Mouse (Mus musculus) small intestine, adult 10 weeks (tissue): ENCODE measurements around the gene Phf23. TPM values are rescaled to one million over a fixed set of nuclear protein-coding genes. Genes with fewer than 3 reads are reported as not detected.

Experiments
- polyA plus RNA-seq: library from polyadenylated mRNA; stranded (reverse); fragments of 350-450 nt; fragmentation: Illumina TruSeq; extraction: RNeasy Lipid Tissue Mini Kit (QIAGEN cat#74804); gene quantifications from one replicate; pipeline ENCODE4 v1.2.3, GENCODE M21; 2014; ENCODE audit warnings: low replicate concordance

Phf23 gene
- polyA plus RNA-seq: 14.8 TPM

DNA sequence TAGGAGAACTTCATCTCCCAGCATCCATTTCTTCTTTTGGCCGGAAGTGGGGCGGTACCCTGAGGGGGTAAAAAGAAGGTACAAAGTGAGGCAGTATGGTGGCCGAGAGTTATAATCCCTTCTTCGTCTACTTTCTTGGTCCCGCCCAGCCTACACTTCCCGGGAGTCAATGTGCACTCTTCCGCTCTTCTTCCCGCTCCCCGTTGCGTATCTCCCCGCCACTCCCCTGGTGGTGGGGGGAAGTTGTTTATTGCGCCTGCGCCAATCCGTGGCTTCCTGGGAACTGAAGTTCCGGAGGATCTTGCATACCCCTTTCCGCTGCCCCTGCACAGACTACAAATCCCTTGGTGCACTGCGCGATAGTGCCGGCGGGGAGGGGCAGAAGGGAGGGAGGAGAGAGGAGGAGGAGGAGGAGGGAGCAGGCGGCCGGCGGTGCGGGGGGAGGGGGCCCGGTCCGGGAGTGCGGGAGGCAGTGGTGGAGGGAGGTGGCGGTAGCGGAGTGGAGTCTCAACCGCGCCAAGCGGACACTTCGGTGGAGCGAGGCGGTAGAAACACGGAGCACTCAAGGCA is at the start of gene Phf23:
Gene Phf23 (plus strand): TSS at position 387 of the 570 bp plus-strand sequence.

DNA sequence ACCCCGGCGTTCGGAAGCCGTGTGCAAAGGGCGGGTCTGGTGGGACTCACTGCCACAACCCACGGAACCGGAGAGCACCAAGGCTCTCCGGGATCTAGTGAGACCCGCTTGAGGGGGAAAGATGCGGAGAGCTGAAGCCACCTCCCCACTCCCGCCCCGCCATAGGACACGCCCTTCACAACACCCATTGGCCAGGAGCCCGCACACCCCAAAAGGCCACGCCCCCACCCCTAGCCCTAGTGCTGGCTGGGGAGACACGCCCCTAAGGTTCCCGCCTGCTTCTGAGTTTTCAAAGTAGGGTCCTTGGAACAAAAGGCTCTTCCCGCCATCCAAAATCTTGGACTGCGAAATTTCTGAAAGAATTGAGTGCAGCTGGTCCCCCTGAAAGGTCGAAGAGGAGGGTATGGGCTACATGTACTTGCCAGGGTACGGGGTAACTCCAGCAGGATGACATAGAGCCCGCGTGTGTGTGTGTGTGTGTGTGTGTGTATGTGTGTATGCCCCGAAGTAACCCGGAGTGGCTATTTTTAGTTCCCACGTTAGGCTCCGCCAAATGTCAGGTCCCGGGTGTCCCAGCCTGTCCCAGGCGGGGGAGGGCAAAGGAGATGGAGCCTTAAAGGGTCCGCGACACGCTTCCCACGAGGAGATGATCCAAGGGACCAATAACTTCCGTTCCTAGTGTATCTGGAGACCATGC is 47.4 kb upstream of the Phf23 start, which contains the start of gene Slc2a4:
Gene Slc2a4 (minus strand): TSS at position 123 of the 697 bp plus-strand sequence.

DNA sequence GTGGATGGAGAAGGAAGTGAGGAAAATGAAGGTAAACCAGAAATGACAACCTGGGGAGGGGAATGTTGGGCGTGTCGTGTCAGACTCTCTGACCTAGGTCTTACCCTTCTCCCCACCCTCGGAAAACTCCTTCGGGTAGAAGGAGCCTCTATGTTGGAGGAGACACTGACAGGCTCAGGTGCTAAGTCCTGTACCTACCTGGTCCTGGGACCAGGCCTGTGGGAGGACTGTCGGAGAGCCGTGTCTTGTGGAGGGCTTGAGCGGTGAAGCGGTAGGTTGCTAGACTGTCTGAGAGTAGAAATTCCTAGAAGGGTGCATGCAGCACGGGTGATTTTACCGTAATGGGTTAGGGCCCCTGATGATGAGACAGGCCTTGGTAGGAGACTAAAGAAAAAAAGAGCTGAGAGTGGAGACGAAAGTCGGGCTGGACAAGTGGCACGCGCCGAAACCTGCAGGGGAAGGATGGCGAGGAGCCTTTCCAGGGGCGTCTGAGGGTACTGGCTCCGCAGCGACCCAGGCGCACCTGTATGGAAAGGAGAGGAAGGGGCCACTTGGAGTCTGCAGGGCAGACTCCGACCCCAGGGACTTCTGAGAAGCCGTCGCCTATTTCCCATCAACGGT is 30.8 kb upstream of the Phf23 start, which contains the start of gene Cldn7:
Gene Cldn7 (plus strand): TSS at position 130 of the 621 bp plus-strand sequence.

DNA sequence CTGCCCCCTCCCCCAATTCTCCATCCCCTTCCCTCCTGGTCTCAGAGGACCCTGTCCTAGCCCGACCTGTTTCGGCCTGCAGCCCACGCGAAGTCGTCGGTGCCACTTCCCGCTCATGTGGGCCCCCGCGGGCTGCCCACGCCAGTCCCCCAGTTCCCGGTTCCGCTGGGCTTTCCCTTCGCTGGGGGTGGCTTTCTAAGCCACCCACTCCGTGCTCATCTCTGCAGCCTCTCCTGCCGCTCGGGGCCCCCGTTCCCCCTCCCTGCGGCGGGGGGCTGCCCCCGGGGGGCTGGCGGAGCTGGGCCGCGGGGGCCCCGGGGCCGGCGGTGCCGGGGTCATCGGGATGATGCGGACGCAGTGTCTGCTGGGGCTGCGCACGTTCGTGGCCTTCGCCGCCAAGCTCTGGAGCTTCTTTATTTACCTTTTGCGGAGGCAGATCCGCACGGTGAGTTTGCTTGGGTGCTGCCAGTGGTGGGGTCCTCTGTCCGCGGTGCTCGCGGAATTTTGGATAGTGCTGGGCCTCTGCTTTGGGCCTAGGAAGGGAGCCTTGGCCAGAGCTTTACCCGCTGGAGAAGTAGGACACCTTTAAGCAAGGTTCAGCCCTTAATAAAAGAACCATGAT is 14.3 kb upstream of the Phf23 start, which contains the start of gene Ctdnep1:
Gene Ctdnep1 (plus strand): TSS at position 16 of the 622 bp plus-strand sequence.

DNA sequence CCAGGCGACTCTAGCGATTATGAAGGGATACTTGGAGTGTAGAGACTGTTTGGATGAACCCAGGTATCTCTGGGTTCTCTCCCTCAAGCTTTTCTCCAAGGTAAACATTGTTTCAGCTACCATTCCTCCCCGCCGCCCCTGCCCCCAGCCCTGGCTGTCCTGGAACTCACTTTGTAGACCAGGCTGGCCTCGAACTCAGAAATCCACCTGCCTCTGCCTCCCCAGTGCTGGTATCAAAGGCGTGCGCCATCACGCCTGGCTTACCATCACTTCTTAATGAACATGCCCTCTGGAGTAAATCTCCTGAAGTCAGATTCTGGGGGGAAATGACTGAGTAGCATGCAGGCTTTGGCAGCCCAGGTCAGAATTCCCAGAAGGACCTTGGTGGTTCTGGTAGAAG is 13.4 kb upstream of the Phf23 start, which contains the start of gene Elp5:
Gene Elp5 (minus strand): TSS at position 293 of the 400 bp plus-strand sequence.

DNA sequence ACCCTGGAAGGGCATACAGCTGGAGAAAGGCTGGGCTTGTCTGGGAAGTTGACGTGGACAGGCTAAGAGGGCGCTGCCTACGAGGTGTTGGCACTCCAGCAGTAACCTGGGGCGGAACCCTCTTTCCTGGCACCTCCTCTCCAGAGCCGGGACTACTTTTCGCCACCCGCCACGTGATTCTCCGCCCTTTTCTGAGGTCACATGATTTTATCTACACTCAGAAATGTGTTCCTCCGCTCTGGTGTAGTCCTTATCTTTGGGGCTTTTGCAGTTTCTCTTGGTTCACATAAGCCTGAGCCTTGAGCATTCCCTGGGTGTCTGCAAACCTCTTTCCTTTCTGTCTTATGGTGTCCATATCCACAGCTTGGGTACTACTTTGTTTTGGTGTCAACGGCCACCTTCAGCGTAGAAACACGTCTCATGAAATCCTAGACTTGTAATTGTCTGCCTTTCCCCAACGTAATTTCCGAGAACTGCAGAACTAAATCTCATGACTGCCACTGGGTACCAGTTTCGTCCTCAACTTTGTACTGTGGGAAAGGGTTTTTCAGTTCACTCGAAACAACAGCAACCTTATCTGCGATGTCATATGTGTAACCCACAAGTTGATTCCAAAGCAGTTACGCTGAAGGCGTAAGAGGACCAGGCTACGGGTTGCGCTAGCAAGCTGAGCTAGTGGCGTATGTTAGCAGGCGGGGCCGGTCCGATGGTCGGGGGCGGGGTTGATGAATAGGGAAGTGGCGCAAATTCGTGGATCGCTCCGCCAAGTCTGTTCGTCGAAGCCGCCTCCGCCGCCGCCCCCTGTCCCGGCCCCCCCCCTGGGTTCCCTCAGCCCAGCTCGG is 4.5 kb upstream of the Phf23 start, which contains the start of gene Gabarap:
Gene Gabarap (plus strand): TSS at position 294 of the 842 bp plus-strand sequence.

DNA sequence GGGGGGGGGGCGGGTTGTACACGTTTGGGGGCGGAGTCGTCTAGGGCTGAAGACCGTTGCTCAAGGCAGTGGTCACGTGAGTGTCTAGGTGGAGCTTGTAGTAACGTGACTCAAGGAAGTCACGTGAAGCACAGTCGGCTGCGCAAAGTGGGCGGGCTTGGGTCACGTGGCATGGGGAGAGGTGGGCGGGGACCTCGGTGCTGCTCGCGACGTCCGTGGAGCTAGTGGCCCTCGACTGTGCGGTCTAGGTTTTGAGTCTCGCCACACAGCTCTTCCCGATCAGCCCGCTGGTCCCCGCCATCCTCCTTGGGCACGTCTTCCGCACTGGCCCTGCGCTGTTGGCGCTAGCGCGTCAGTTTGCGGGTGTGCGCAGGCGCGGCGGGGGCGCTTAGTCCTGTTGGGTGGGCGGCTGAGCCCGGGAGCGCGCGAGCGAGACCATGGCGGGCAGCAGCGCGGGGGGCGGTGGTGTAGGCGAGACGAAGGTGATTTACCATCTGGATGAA is 4.9 kb downstream of the Phf23 start, which contains the start of gene Dvl2:
Gene Dvl2 (plus strand): TSS at position 200 of the 503 bp plus-strand sequence.

DNA sequence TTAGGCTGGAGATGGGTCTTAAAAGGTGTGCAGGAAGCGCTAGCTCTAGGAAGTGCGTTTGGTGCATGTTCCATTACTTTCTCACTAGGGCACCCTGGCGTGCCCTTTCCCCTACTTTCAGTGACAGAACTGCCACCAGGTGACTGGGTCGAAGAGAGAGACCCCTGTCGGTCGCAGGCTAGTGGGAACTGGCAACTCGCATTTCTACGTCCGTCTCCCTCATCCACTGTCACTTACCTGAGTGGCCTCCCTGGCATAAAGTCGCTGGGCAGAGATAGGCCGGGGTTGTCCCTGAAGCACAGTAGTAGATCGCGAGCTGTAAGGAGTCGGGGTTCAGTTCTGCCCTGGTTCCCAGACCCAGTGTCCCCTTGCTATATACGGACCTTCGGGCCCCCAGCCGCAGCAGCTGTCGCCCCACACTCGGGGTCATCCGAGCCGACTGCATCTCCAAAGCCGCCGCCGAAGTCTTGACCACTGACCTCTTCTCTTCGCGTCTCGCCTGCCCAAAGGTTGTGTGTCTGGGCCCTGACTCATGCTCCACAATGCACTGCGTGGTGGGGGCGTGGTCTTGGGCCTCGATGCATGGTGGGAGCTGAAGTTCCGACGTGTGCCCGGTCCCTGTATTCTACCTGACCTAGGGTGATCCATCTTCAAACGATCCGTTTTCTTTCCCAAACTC is 19.4 kb downstream of the Phf23 start, which contains the start of gene Acadvl:
Gene Acadvl (minus strand): TSS at position 532 of the 679 bp plus-strand sequence.

DNA sequence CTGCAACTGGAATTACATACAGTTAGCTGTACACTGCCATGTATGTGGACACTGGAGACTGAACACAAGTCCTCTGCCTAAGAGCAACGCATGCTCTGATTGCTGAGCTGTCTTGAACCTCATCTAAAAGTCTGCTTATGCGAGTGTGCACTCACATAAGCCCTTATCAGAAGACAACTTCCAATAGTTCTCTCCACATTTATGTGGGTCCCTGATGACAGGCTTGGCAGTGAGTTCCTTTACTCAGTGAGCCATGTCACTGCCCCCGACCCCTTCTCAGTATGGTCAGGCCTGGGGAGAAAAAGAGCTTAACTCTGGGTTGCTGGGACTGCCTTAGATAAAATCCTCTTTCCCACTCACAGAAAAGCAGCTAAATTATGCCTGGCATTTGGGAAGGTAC is 21.1 kb downstream of the Phf23 start, which contains the start of gene Dlg4:
Gene Dlg4 (plus strand): TSS at position 274 of the 400 bp plus-strand sequence.

Other genes starting within 250 kb of the Phf23 start
- 15.6 TPM for gene Polr2a, start 237.1 kb upstream of the Phf23 start, polyA plus RNA-seq
- not detected for gene Slc35g3, start 233.8 kb upstream of the Phf23 start, polyA plus RNA-seq
- gene Zbtb4, start 229.9 kb upstream of the Phf23 start, polyA plus RNA-seq: 8.3 TPM
- gene Chrnb1, start 199.8 kb upstream of the Phf23 start, polyA plus RNA-seq: 4.4 TPM
- 4.6 TPM for gene Fgf11, start 193.9 kb upstream of the Phf23 start, polyA plus RNA-seq
- 10.2 TPM for gene Tmem102, start 190.2 kb upstream of the Phf23 start, polyA plus RNA-seq
- gene Gm39566, start 180.5 kb upstream of the Phf23 start, polyA plus RNA-seq: not detected
- not detected for gene Spem2, start 177.3 kb upstream of the Phf23 start, polyA plus RNA-seq
- not detected for gene Spem1, start 173.6 kb upstream of the Phf23 start, polyA plus RNA-seq
- 0.15 TPM for gene Nlgn2, start 158.0 kb upstream of the Phf23 start, polyA plus RNA-seq
- 4.2 TPM for gene Tmem256, start 157.3 kb upstream of the Phf23 start, polyA plus RNA-seq
- gene Plscr3, start 149.4 kb upstream of the Phf23 start, polyA plus RNA-seq: 0.33 TPM
- 5.0 TPM for gene Tnk1, start 137.0 kb upstream of the Phf23 start, polyA plus RNA-seq
- gene Tmem95, start 117.8 kb upstream of the Phf23 start, polyA plus RNA-seq: not detected
- 1.4 TPM for gene Kctd11, start 114.4 kb upstream of the Phf23 start, polyA plus RNA-seq
- gene Acap1, start 100.2 kb upstream of the Phf23 start, polyA plus RNA-seq: 0.67 TPM
- gene 2810408A11Rik, start 94.8 kb upstream of the Phf23 start, polyA plus RNA-seq: 7.0 TPM
- 1.6 TPM for gene Neurl4, start 94.7 kb upstream of the Phf23 start, polyA plus RNA-seq
- 10.7 TPM for gene Gps2, start 81.9 kb upstream of the Phf23 start, polyA plus RNA-seq
- 136 TPM for gene Eif5a, start 73.8 kb upstream of the Phf23 start, polyA plus RNA-seq
- 2.3 TPM for gene Ybx2, start 60.0 kb upstream of the Phf23 start, polyA plus RNA-seq
- gene Slc2a4, start 47.6 kb upstream of the Phf23 start, polyA plus RNA-seq: 0.33 TPM
- 140 TPM for gene Cldn7, start 31.0 kb upstream of the Phf23 start, polyA plus RNA-seq
- 41.0 TPM for gene Ctdnep1, start 14.6 kb upstream of the Phf23 start, polyA plus RNA-seq
- 3.9 TPM for gene Elp5, start 13.3 kb upstream of the Phf23 start, polyA plus RNA-seq
- gene Gabarap, start 4.6 kb upstream of the Phf23 start, polyA plus RNA-seq: 558 TPM
- gene Dvl2, start 4.8 kb downstream of the Phf23 start, polyA plus RNA-seq: not detected
- gene Acadvl, start 19.6 kb downstream of the Phf23 start, polyA plus RNA-seq: 4.8 TPM
- 0.30 TPM for gene Dlg4, start 21.2 kb downstream of the Phf23 start, polyA plus RNA-seq
- not detected for gene Asgr1, start 58.3 kb downstream of the Phf23 start, polyA plus RNA-seq
- gene Asgr2, start 96.9 kb downstream of the Phf23 start, polyA plus RNA-seq: not detected
- gene Mgl2, start 134.6 kb downstream of the Phf23 start, polyA plus RNA-seq: 5.1 TPM
- not detected for gene Clec10a, start 160.4 kb downstream of the Phf23 start, polyA plus RNA-seq
- gene Slc16a11, start 217.0 kb downstream of the Phf23 start, polyA plus RNA-seq: not detected
- gene Slc16a13, start 225.3 kb downstream of the Phf23 start, polyA plus RNA-seq: 2.9 TPM
- 1.4 TPM for gene Bcl6b, start 234.0 kb downstream of the Phf23 start, polyA plus RNA-seq
- gene 0610010K14Rik, start 242.1 kb downstream of the Phf23 start, polyA plus RNA-seq: 4.3 TPM
- 0.59 TPM for gene Gm21988, start 244.1 kb downstream of the Phf23 start, polyA plus RNA-seq
- gene Rnasek, start 244.1 kb downstream of the Phf23 start, polyA plus RNA-seq: 24.1 TPM